ENCODE assay signal across 23 mouse cellular contexts in the genomic region with DNA sequence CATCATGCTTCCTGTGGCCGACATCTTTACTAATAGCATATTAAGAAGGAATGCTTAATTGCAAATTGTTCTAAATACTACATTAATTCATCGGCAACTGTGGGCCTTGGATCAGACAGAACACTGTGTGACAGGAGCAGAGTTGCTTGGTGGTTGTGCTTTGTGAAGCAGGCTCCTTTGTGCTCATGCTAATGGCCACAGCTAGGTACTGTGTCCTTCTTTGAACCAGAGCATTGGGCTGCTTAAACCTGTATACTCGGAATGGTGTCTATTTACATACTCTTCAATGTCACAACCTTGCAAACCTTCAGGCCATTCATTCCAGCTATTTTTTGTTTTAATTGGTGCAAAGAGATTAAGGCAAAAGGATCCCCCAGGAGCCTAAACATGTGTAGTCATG.
DNase-seq lines count a peak whose midpoint lies in the region; ATAC-seq and TF ChIP-seq lines count a peak whose summit lies in the region.
"Had no signal": no experiment of that assay in that cellular context is flagged by ENCODE, and none has a peak within 500 bp of the region (broad histone marks: within the 10 kb centered on the region; RNA-seq: fewer than 3 reads in every experiment).

No protein-coding gene starts in this region.

- peak; percentile 68 for ATAC-seq in hindbrain, embryonic 13.5 days (ENCODE audit: low FRiP score)
- no peak for ATAC-seq in hindbrain, embryonic 16.5 days
- ATAC-seq in midbrain, embryonic 13.5 days = peak; percentile 66
- ATAC-seq in midbrain, embryonic 11.5 days (ENCODE audit: low FRiP score) = no peak
- ATAC-seq: intestine, embryonic 16.5 days had no signal

- H3K9ac ChIP-seq in hindbrain, embryonic 13.5 days = no peak overlapping the region
- H3K9ac ChIP-seq in hindbrain, embryonic 16.5 days (ENCODE audit: low read depth, low read length) = no peak overlapping the region
- H3K9ac ChIP-seq in midbrain, embryonic 13.5 days (replicated peaks) = no peak overlapping the region
- no peak overlapping the region for H3K9ac ChIP-seq in midbrain, embryonic 11.5 days (ENCODE audit: low read length)
- H3K9ac ChIP-seq: heart, embryonic 12.5 days; hindbrain, embryonic 15.5 days; limb, embryonic 15.5 days; liver, embryonic 14.5 days; lung, embryonic 14.5 days; neural tube, embryonic 13.5 days had no signal

- DNase-seq in midbrain, embryonic 11.5 days (ENCODE audit: low spot score, missing footprints) = no peak
- peak; percentile 69 for DNase-seq in ZHBTc4 (ENCODE audit: low read depth, low spot score)
- DNase-seq in gastrocnemius, postnatal 14 days = no peak
- DNase-seq in kidney, adult 2 months = no peak
- DNase-seq: adrenal gland, postnatal 10 days; gastrocnemius, postnatal 10 days; heart, adult 18-20 months; heart, postnatal 10 days; kidney, postnatal 25 days; lung, embryonic 14.5 days; retina, postnatal 1 day; right cerebral cortex, postnatal 25 days; spleen, adult 18-20 months had no signal

- H3K9me3 ChIP-seq in hindbrain, embryonic 13.5 days = no peaks in the 10 kb centered on the region
- H3K9me3 ChIP-seq in hindbrain, embryonic 16.5 days (ENCODE audit: control insufficient read depth, low read length) = no peaks in the 10 kb centered on the region
- no peaks in the 10 kb centered on the region for H3K9me3 ChIP-seq in midbrain, embryonic 13.5 days
- H3K9me3 ChIP-seq in midbrain, embryonic 11.5 days (ENCODE audit: control insufficient read depth, low read length) = no peaks in the 10 kb centered on the region
- H3K9me3 ChIP-seq: heart, embryonic 12.5 days; hindbrain, embryonic 15.5 days; limb, embryonic 15.5 days; megakaryocyte, embryonic 14.5 days; neural tube, embryonic 13.5 days had no signal

- H3K4me1 ChIP-seq in hindbrain, embryonic 13.5 days (replicated peaks) = no peaks in the 10 kb centered on the region; the same call in 1 of the 2 replicates
- H3K4me1 ChIP-seq in hindbrain, embryonic 16.5 days (ENCODE audit: control insufficient read depth, insufficient read depth, low read depth, low read length) = no peaks in the 10 kb centered on the region
- H3K4me1 ChIP-seq in midbrain, embryonic 13.5 days (replicated peaks) = peaks cover 10% of the 10 kb centered on the region; the same call in 1 of the 2 replicates
- H3K4me1 ChIP-seq in midbrain, embryonic 11.5 days (ENCODE audit: control insufficient read depth, insufficient read depth, low read length) = no peaks in the 10 kb centered on the region
- peaks cover 5% of the 10 kb centered on the region; the same call in 1 of the 2 replicates for H3K4me1 ChIP-seq in kidney, adult 2 months (ENCODE audit: control insufficient read depth, insufficient read depth, low read length)
- H3K4me1 ChIP-seq: hindbrain, embryonic 15.5 days had no signal

- no peak overlapping the region for H3K4me3 ChIP-seq in hindbrain, embryonic 13.5 days
- H3K4me3 ChIP-seq in hindbrain, embryonic 16.5 days (ENCODE audit: low read length) = no peak overlapping the region
- H3K4me3 ChIP-seq in midbrain, embryonic 13.5 days (replicated peaks) = no peak overlapping the region
- no peak overlapping the region for H3K4me3 ChIP-seq in midbrain, embryonic 11.5 days (ENCODE audit: low read depth, low read length)
- no peak overlapping the region for H3K4me3 ChIP-seq in kidney, adult 2 months (ENCODE audit: insufficient read depth, low read depth, low read length)
- H3K4me3 ChIP-seq: heart, embryonic 12.5 days; hindbrain, embryonic 15.5 days; limb, embryonic 15.5 days; megakaryocyte, embryonic 14.5 days; neural tube, embryonic 13.5 days had no signal

- no peaks in the 10 kb centered on the region for H3K36me3 ChIP-seq in hindbrain, embryonic 13.5 days
- H3K36me3 ChIP-seq in hindbrain, embryonic 16.5 days (ENCODE audit: control insufficient read depth, insufficient read depth, low read length) = no peaks in the 10 kb centered on the region
- H3K36me3 ChIP-seq in midbrain, embryonic 13.5 days = no peaks in the 10 kb centered on the region
- no peaks in the 10 kb centered on the region for H3K36me3 ChIP-seq in midbrain, embryonic 11.5 days (ENCODE audit: control insufficient read depth, insufficient read depth, low read length)
- no peaks in the 10 kb centered on the region for H3K36me3 ChIP-seq in kidney, adult 2 months (ENCODE audit: control insufficient read depth, insufficient read depth, low read length)
- H3K36me3 ChIP-seq: heart, embryonic 12.5 days; hindbrain, embryonic 15.5 days; limb, embryonic 15.5 days; neural tube, embryonic 13.5 days had no signal

- no peak overlapping the region for H3K27ac ChIP-seq in hindbrain, embryonic 13.5 days
- no peak overlapping the region for H3K27ac ChIP-seq in hindbrain, embryonic 16.5 days (ENCODE audit: low read depth, low read length)
- no peak overlapping the region; the same call in 1 of the 2 replicates for H3K27ac ChIP-seq in midbrain, embryonic 13.5 days
- H3K27ac ChIP-seq in midbrain, embryonic 11.5 days (ENCODE audit: low read depth, low read length) = no peak overlapping the region
- H3K27ac ChIP-seq in kidney, adult 2 months (ENCODE audit: insufficient read depth, low read depth, low read length) = no peak overlapping the region
- H3K27ac ChIP-seq: hindbrain, embryonic 15.5 days; limb, embryonic 15.5 days; liver, embryonic 14.5 days; neural tube, embryonic 13.5 days had no signal

- TF ChIP-seq CTCF in kidney, adult 2 months (conservative IDR thresholded peaks at IDR 0.05; ENCODE audit: insufficient read depth, insufficient read length, low read depth, low read length) = no peak

- TF ChIP-seq POLR2A in kidney, adult 2 months (IDR thresholded peaks at IDR 0.05; ENCODE audit: low read depth, low read length) = no peak

- intact Hi-C loops in gastrocnemius, postnatal 14 days (cut with DNase I; ENCODE audit: low total_unique reads) = no loop called here

- 56% methylated on average over 3 of the region's 3 CpGs for WGBS in hindbrain, embryonic 13.5 days
- WGBS in hindbrain, embryonic 16.5 days = 40% methylated on average over 3 of the region's 3 CpGs
- 50% methylated on average over 3 of the region's 3 CpGs for WGBS in midbrain, embryonic 13.5 days
- 64% methylated on average over 3 of the region's 3 CpGs for WGBS in midbrain, embryonic 11.5 days
- 53% methylated on average over 3 of the region's 3 CpGs for WGBS in kidney, adult 2 months

- H3K4me2 ChIP-seq in hindbrain, embryonic 13.5 days = no peak overlapping the region
- H3K4me2 ChIP-seq in hindbrain, embryonic 16.5 days (ENCODE audit: low read length) = no peak overlapping the region
- H3K4me2 ChIP-seq in midbrain, embryonic 13.5 days (replicated peaks) = no peak overlapping the region
- H3K4me2 ChIP-seq in midbrain, embryonic 11.5 days = no peak overlapping the region
- H3K4me2 ChIP-seq: heart, embryonic 12.5 days; hindbrain, embryonic 15.5 days; limb, embryonic 15.5 days; lung, embryonic 14.5 days; neural tube, embryonic 13.5 days had no signal

- no peaks in the 10 kb centered on the region for H3K27me3 ChIP-seq in hindbrain, embryonic 13.5 days
- no peaks in the 10 kb centered on the region for H3K27me3 ChIP-seq in hindbrain, embryonic 16.5 days (replicated peaks; ENCODE audit: control insufficient read depth, insufficient read depth, low read length)
- H3K27me3 ChIP-seq in midbrain, embryonic 13.5 days = no peaks in the 10 kb centered on the region
- no peaks in the 10 kb centered on the region for H3K27me3 ChIP-seq in midbrain, embryonic 11.5 days (ENCODE audit: control insufficient read depth, insufficient read depth, low read length)
- no peaks in the 10 kb centered on the region for H3K27me3 ChIP-seq in kidney, adult 2 months (replicated peaks; ENCODE audit: control insufficient read depth, insufficient read depth, low read length)
- H3K27me3 ChIP-seq: heart, embryonic 12.5 days; hindbrain, embryonic 15.5 days; limb, embryonic 15.5 days; megakaryocyte, embryonic 14.5 days; neural tube, embryonic 13.5 days had no signal

Comparison
In these comparisons a context has a peak if more than half of its experiments do, and no peak if none do; other contexts are left out.
1. ATAC-seq: peak in hindbrain, embryonic 13.5 days (single experiment) and midbrain, embryonic 13.5 days (single experiment); none in hindbrain, embryonic 16.5 days (single experiment) and midbrain, embryonic 11.5 days (single experiment).